Mouse (Mus musculus) frontal cortex, adult 2 months (tissue): ENCODE measurements around the gene Fkrp. TPM values are rescaled to one million over a fixed set of nuclear protein-coding genes. Genes with fewer than 3 reads are reported as not detected.

Source experiments
- DNase-seq, 2 experiments: peaks; one replicate each; pipeline ENCODE4 v3.0.0; 2022; ENCODE audit warnings: low spot score in 1 of 2; ENCODE audit errors: extremely low spot score in 1 of 2
- polyA plus RNA-seq: library from polyadenylated mRNA; depleted of rRNA; stranded (reverse); fragments of >200 nt; gene quantifications from 2 replicates; pipeline ENCODE4 v1.2.3, GENCODE M21; 2012; rRNA removed

The Fkrp gene
- polyA plus RNA-seq = 38.2 and 40.3 TPM in 2 replicates

DNA sequence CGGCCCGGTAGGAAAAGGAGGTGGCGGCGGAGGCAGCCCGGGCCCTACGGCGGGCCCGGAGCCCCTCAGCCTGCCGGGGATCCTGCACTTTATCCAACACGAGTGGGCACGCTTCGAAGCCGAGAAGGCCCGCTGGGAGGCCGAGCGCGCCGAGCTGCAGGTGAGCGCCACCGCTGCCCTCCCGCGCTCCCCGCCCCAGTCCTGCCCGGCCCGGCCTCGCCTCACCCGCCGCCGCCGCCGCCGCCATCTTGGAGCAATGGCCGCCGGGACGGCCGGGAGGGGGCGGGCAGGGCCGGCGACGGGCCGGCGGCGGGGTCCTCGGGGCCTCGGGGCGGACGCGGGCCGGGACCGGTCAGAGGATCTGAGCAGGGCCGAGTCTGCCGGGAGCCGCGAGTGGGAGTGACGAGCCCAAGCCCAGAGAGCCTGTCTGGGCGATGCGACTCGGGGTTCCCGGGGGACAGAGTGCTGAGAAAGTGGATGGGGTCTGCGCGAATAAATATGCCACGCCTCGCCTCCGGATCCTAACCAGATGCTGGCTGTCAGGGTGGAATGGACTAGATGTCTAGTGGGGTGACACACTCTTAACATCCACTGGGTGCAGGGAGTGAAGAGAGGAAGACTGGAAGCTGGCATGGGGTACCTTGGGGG is at the start of gene Fkrp:
Gene Fkrp (minus strand): TSS at position 258 of the 648 bp plus-strand sequence.
- DNase-seq = no peak

DNA sequence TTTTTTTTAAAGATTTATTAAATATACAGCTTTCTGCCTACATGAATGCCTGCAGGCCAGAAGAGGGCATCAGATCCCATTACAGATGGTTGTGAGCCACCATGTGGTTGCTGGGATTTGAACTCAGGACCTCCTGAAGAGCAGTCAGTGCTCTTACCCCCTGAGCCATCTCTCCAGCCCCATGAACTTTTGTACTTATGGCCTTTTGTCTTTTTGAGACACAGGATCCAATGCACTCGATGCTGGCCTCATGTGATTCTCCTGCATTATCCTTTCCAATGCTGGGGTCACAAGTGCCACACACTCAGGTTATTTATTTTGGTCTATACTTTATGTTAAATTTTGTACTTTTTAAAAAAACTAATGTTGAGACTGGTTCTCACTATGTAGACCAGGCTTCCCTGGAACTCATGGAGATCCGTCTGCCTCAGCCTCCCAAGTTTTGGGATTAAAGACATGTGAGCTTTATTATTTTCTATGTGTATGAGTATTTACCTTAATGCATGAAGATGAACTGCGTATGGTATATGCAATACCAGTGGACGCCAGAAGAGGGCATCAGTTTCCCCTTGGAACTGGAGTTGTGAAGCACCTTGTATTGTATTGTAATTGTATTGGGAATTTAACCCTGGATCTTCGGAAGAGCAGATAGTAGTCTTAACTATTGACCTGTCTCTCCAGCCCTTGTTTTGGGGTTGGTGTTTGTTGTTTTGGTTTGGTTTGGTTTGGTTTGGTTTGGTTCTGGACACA is 43.5 kb upstream of the Fkrp start:
- DNase-seq = peak in 1 of 2 experiments; percentile 85

DNA sequence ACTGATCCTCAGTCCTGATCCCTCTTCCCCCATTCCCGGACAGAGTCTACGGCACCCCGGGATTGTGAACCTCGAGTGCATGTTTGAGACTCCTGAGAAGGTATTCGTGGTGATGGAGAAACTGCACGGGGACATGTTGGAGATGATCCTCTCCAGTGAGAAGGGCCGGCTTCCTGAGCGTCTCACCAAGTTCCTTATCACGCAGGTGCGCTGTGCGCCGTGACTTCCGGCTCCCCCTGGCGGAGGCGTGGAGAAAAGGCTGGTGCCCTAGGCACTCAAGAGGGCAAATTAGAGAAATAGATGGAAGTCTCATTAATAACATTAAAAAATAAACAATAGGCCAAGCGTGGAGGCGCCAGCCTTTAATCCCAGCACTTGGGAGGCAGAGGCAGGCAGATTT is 41.8 kb upstream of the Fkrp start:
- DNase-seq = no peak

DNA sequence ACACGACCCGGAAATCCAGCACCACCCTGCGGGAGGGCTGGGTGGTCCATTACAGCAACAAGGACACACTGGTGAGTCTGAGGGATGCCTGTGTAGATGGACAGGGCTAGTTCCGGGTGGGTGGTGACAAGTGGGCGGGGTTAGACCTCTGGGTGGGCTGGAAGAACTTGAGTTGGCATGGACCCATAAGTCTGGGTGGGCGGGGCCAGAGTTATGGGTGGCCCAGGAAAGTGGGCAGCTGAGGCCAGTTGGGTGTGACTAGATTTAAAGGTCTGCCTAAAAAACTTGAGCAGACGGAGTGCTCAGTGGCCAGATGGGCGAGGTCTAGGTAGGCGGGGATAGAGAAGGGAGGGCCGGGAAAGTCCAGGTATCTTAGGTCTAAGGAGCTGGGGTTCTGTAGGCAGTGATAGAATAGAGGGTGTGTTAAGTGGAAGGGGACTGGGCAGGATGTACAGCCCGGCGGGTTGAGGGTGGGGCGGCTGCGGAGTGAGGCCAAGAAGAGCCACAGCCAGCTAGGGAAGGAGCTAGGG is 36.8 kb upstream of the Fkrp start:
- DNase-seq = no peak

DNA sequence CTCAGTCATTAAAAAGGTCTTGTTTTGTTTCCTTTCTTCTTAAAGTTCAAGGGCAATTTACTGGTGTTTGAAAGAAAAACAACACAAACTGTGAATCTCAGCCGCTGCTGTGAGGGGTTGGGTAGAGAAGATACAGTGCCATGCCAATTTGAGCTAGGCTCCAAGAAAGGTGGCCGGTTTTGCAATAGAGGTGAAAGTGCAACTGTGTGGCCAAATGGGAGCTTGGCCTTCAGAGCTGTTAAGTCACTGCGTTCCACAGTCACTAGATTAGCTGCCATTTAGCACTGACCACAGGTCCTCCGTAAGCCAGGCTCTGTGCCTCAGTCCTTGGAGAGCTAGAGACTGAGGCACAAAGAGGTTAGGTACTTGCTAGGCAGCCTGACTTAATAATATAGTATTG is 35.1 kb upstream of the Fkrp start:
- no peak for DNase-seq

DNA sequence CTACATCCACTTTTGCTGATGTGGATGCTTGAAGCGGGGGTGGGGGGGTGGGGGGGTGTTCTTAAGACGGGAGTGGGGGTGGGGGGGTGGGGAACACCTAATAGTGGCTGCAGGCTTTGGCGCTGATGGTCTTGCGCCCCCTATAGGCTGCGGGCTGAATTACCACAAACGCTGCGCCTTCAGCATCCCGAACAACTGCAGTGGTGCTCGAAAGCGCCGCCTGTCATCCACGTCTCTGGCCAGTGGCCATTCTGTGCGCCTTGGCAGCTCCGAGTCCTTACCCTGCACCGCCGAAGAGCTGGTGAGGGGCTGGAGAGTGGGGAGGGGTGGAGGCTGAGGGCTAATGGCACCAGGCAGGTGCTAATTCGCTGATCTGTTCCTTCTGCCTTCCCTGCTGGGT is 32.0 kb upstream of the Fkrp start:
- DNase-seq = peak in 1 of 2 experiments; percentile 86

- DNase-seq = no peak
Measured at GRCm38 (mm10) chr7:16847507-16847906, 31.0 kb upstream of the Fkrp start.

- DNase-seq = no peak
Measured at GRCm38 (mm10) chr7:16846775-16847174, 30.2 kb upstream of the Fkrp start.

DNA sequence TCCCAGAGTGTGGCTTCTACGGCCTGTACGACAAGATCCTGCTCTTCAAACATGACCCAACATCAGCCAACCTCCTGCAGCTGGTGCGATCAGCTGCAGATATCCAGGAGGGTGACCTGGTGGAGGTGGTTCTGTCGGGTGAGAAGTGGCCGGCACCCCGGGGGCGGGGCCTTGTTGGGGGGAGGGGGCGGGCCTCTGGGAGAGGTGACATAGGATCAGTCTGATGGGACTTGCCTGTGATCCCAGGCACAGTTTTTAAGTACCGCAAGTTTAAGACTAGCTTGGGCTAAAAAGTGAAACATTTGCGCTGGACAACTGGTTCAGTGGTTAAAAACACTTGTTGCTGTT is 29.3 kb upstream of the Fkrp start:
- no peak for DNase-seq

- DNase-seq = no peak
Measured at GRCm38 (mm10) chr7:16845072-16845819, 28.7 kb upstream of the Fkrp start.

DNA sequence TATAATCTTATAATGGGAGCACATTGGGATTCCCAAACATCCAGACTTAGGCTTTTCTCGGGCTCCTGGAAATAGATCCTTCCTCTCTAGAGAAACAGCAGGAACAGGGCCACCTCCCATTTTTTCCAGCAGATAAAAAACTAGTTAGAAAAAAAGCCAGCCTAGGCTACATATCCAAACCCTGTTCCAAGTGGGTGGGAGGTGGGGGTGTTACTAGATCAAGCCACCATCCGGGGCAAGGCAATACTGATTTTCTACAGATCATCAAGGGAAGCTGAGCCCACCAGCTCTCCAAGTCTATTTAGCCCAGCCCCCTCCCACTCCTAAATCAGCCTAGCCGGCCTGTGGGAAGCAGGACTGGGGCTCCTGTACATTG is 28.2 kb upstream of the Fkrp start:
- no peak for DNase-seq

DNA sequence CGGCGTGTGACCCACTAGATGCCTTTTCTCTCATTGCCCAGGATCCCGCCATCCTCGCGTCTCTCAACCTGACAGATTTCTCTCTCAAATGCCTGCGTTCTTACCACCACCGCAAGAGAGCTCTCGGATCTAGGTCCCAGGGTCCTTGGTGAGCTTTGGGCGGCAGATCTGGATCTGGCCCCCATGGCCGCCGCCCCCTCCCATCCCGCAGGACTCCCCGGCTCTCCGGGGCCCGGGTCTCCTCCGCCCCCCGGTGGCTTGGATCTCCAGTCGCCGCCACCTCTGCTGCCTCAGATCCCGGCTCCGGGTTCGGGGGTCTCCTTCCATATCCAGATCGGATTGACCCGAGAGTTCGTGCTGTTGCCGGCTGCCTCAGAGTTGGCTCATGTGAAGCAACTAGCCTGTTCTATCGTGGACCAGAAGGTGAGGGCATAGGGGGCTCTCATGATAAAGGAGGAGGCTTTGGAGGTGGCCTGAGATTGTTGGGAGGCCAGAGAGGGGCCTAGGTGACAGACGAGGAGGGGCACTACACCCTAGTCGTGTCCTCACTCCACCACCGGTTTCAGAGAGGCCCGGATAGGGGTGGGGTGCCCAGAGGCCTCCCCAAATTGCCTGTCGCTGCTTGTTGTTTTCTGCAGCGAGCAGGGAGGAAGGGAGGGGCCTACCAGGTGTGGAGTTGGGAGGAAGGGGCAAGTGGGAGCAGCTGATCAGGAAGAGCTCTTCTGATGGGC is 27.1 kb upstream of the Fkrp start:
- DNase-seq = no peak

GRCm38 (mm10) chr7:16842645-16843063 is 26.1 kb upstream of the Fkrp start, which contains the start of gene Prkd2:
Prkd2 (plus strand) TSS chr7:16842902.
- peak; percentile 77 to 88 for DNase-seq

GRCm38 (mm10) chr7:16841561-16842560 is 25.3 kb upstream of the Fkrp start:
- DNase-seq = no peak

GRCm38 (mm10) chr7:16841078-16841477 is 24.5 kb upstream of the Fkrp start:
- no peak for DNase-seq

DNA sequence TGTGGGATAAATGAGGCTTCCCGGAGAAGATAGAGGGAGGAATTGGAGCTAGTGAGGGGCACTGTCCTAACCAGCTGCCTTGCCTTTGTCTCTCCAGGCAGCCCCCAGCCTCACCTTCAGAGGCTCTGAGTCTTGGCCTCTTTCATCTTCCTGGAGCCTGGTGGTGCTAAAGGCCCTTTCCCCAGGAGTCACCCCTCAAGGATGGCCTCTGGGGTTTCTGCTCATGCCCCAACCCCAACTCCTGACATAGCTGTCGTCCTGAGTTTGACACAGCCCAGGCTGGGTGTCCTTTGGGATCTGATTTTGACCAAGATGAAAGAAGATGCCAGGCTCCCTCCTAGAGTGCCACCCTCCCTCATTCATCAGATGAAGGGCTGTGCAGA is 23.6 kb upstream of the Fkrp start:
- DNase-seq = no peak

GRCm38 (mm10) chr7:16839427-16840108 is 23.0 kb upstream of the Fkrp start:
- no peak for DNase-seq

DNA sequence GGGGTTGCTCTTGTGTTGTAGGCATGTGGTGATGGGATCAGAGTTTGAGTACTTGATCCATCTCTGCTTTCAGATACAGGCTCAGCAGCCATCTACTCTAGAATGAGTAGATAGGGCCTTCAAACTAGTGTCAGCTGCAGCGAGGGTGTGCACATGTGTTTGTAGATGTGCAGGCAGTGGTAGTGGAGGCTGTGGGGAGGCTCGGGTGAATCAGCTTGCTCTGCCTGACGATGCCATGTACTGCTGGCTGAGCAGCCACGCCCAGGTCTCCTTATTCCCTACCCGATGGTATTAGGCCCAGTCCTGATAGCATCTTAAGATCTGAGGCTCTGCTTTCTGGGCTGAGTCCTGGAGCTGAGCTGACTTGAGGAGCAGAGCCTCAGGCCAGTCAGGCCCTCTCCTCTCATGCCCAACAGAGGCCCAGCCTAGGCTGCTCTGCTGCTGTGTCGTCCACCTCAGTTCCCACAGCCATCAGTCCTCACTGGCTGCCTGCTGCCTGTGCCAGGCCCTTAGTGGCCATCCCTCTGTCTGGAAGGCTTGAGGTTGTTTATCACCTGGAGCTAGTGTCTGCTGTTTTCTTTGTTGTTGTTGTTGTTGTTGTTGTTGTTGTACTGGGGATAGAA is 22.4 kb upstream of the Fkrp start:
- DNase-seq = no peak
